ENCODE assay signal across 8 mouse cellular contexts in genomic region chr13:117025226-117026067, GRCm38 (mm10). TPM values are rescaled to one million over a fixed set of nuclear protein-coding genes. Genes with fewer than 3 reads are reported as not detected.
DNase-seq lines count a peak whose midpoint lies in the region; ATAC-seq and TF ChIP-seq lines count a peak whose summit lies in the region.

Gene Parp8 (minus strand): TSS chr13:117025537.

- H3K9me3 ChIP-seq in heart, embryonic 11.5 days (replicated peaks; ENCODE audit: control insufficient read depth, low read length): no peaks in the 10 kb centered on the region
- H3K9me3 ChIP-seq in kidney, embryonic 15.5 days (replicated peaks): no peaks in the 10 kb centered on the region
- no peaks in the 10 kb centered on the region for H3K9me3 ChIP-seq in liver, embryonic 11.5 days (ENCODE audit: control insufficient read depth, low read length)
- no peaks in the 10 kb centered on the region for H3K9me3 ChIP-seq in stomach, embryonic 14.5 days (ENCODE audit: control insufficient read depth, low read depth, low read length)

- H3ac ChIP-seq in C2C12 (ENCODE audit: control insufficient read depth, insufficient read length, low read depth) (peak within 1 kb of the TSS; percentile 92), myocyte (ENCODE audit: control insufficient read depth, insufficient read length) (peak within 1 kb of the TSS; percentile 35)

- ATAC-seq in erythroid progenitor cell, adult 5-6 weeks (replicated peaks; ENCODE audit: low FRiP score, poor library complexity, severe bottlenecking): no peak
- ATAC-seq in heart, embryonic 11.5 days (replicated peaks; ENCODE audit: insufficient number of reproducible peaks, low FRiP score, low TSS enrichment): peak; percentile 59
- peak; percentile 75 for ATAC-seq in kidney, embryonic 15.5 days (replicated peaks; ENCODE audit: low FRiP score)
- ATAC-seq in liver, embryonic 11.5 days (replicated peaks; ENCODE audit: low FRiP score): peak; percentile 33; the same call in 1 of the 2 replicates
- ATAC-seq in stomach, embryonic 14.5 days (ENCODE audit: insufficient number of reproducible peaks, insufficient read depth, low FRiP score, low read depth): peak; percentile 67

- H3K79me3 ChIP-seq in C2C12 (ENCODE audit: low read depth): peaks cover 29% of the 10 kb centered on the region

- WGBS in heart, embryonic 11.5 days (ENCODE audit: insufficient replicate concordance): under 1% methylated on average over 61 of the region's 67 CpGs
- under 1% methylated on average over 59 of the region's 67 CpGs for WGBS in kidney, embryonic 15.5 days
- WGBS in liver, embryonic 11.5 days: under 1% methylated on average over 46 of the region's 67 CpGs
- WGBS in stomach, embryonic 14.5 days: under 1% methylated on average over 47 of the region's 67 CpGs

- H3K4me1 ChIP-seq in heart, embryonic 11.5 days (ENCODE audit: control insufficient read depth, insufficient read depth, low read length): peaks cover 13% of the 10 kb centered on the region
- H3K4me1 ChIP-seq in kidney, embryonic 15.5 days: peaks cover 21% of the 10 kb centered on the region
- peaks cover 3% of the 10 kb centered on the region; the same call in 1 of the 2 replicates for H3K4me1 ChIP-seq in liver, embryonic 11.5 days (replicated peaks; ENCODE audit: control insufficient read depth, insufficient read depth, low read length)
- H3K4me1 ChIP-seq in stomach, embryonic 14.5 days (ENCODE audit: control insufficient read depth, insufficient read depth, low read length): peaks cover 15% of the 10 kb centered on the region

- H3K27me3 ChIP-seq in C2C12 (ENCODE audit: control insufficient read depth, insufficient read depth, insufficient read length): no peaks in the 10 kb centered on the region
- H3K27me3 ChIP-seq in heart, embryonic 11.5 days (ENCODE audit: control insufficient read depth, insufficient read depth, low read length): no peaks in the 10 kb centered on the region
- no peaks in the 10 kb centered on the region; the same call in 1 of the 2 replicates for H3K27me3 ChIP-seq in kidney, embryonic 15.5 days
- peaks cover 33% of the 10 kb centered on the region for H3K27me3 ChIP-seq in liver, embryonic 11.5 days (replicated peaks; ENCODE audit: control insufficient read depth, insufficient read depth, low read length)
- H3K27me3 ChIP-seq in myocyte (ENCODE audit: control insufficient read depth, insufficient read depth, insufficient read length): no peaks in the 10 kb centered on the region
- H3K27me3 ChIP-seq in stomach, embryonic 14.5 days (ENCODE audit: control insufficient read depth, insufficient read depth, low read length): no peaks in the 10 kb centered on the region

- H3K79me2 ChIP-seq in C2C12 (ENCODE audit: control insufficient read depth, insufficient read depth) (peaks cover 42% of the 10 kb centered on the region), myocyte (ENCODE audit: control insufficient read depth, insufficient read depth) (peaks cover 33% of the 10 kb centered on the region)

- H3K9ac ChIP-seq in heart, embryonic 11.5 days (ENCODE audit: low read depth, low read length): peak within 1 kb of the TSS; percentile 85
- peak within 1 kb of the TSS; percentile 90 for H3K9ac ChIP-seq in kidney, embryonic 15.5 days
- peak within 1 kb of the TSS; percentile 67 for H3K9ac ChIP-seq in liver, embryonic 11.5 days (ENCODE audit: low read depth, low read length)
- H3K9ac ChIP-seq in stomach, embryonic 14.5 days (replicated peaks; ENCODE audit: low read depth, low read length): peak within 1 kb of the TSS; percentile 87

- H3K4me3 ChIP-seq in C2C12 (ENCODE audit: insufficient read depth, poor library complexity, severe bottlenecking) (peak within 1 kb of the TSS; percentile 74), myocyte (peak within 1 kb of the TSS; percentile 82)
- peak within 1 kb of the TSS; percentile 79 for H3K4me3 ChIP-seq in heart, embryonic 11.5 days (ENCODE audit: low read depth, low read length)
- H3K4me3 ChIP-seq in kidney, embryonic 15.5 days (replicated peaks): peak within 1 kb of the TSS; percentile 89
- peak within 1 kb of the TSS; percentile 62 for H3K4me3 ChIP-seq in liver, embryonic 11.5 days (ENCODE audit: low read depth, low read length)
- H3K4me3 ChIP-seq in stomach, embryonic 14.5 days (ENCODE audit: low read depth, low read length): peak within 1 kb of the TSS; percentile 69

- H3K27ac ChIP-seq in heart, embryonic 11.5 days (ENCODE audit: low read depth, low read length): peak within 1 kb of the TSS; percentile 75
- peak within 1 kb of the TSS; percentile 90 for H3K27ac ChIP-seq in kidney, embryonic 15.5 days
- H3K27ac ChIP-seq in liver, embryonic 11.5 days (ENCODE audit: low read depth, low read length): peak within 1 kb of the TSS; percentile 21; the same call in 1 of the 2 replicates
- H3K27ac ChIP-seq in stomach, embryonic 14.5 days (ENCODE audit: low read length): peak within 1 kb of the TSS; percentile 89

- peak within 1 kb of the TSS; percentile 65 for H3K4me2 ChIP-seq in heart, embryonic 11.5 days
- peak within 1 kb of the TSS; percentile 90 for H3K4me2 ChIP-seq in kidney, embryonic 15.5 days
- peak within 1 kb of the TSS; percentile 90 for H3K4me2 ChIP-seq in liver, embryonic 11.5 days
- peak within 1 kb of the TSS; percentile 67 for H3K4me2 ChIP-seq in myocyte (ENCODE audit: low read depth)
- peak within 1 kb of the TSS; percentile 88 for H3K4me2 ChIP-seq in stomach, embryonic 14.5 days (replicated peaks; ENCODE audit: low read depth, low read length)

- H3K36me3 ChIP-seq in C2C12 (ENCODE audit: control insufficient read depth, insufficient read depth) (no peaks in the 10 kb centered on the region), myocyte (ENCODE audit: control insufficient read depth, insufficient read depth) (no peaks in the 10 kb centered on the region)
- no peaks in the 10 kb centered on the region for H3K36me3 ChIP-seq in heart, embryonic 11.5 days (ENCODE audit: control insufficient read depth, insufficient read depth, low read length)
- H3K36me3 ChIP-seq in kidney, embryonic 15.5 days: no peaks in the 10 kb centered on the region
- H3K36me3 ChIP-seq in liver, embryonic 11.5 days (ENCODE audit: control insufficient read depth, insufficient read depth, low read length): no peaks in the 10 kb centered on the region
- H3K36me3 ChIP-seq in stomach, embryonic 14.5 days (ENCODE audit: control insufficient read depth, insufficient read depth, low read length): no peaks in the 10 kb centered on the region

- no peak for TF ChIP-seq POLR2A in myocyte (IDR thresholded peaks at IDR 0.05; ENCODE audit: insufficient read length, low read depth)

- no peak for TF ChIP-seq CTCF in C2C12 (IDR thresholded peaks at IDR 0.05; ENCODE audit: control insufficient read depth, insufficient read depth, insufficient read length)

- DNase-seq in brain, adult 2 months (ENCODE audit: low read depth, low spot score): peak; percentile 79
- DNase-seq in liver, embryonic 11.5 days (ENCODE audit: low spot score): peak; percentile 60

TF ChIP-seq in C2C12, 6 proteins besides CTCF, POLR2A, EP300 and RAD21:
- TF ChIP-seq MYOD1 (IDR thresholded peaks at IDR 0.05; ENCODE audit: control insufficient read depth, insufficient read length, low read depth) (peak; percentile 13), MAX (IDR thresholded peaks at IDR 0.05) (no peak), CEBPB (IDR thresholded peaks at IDR 0.05; ENCODE audit: low read depth) (no peak), USF1 (IDR thresholded peaks at IDR 0.05; ENCODE audit: low read depth) (no peak), MYOG (IDR thresholded peaks at IDR 0.05; ENCODE audit: control insufficient read depth, extremely low read depth, insufficient read length) (no peak)
TF ChIP-seq in C2C12: peak in this region for 1.

TF ChIP-seq in myocyte, 11 proteins besides CTCF, POLR2A, EP300 and RAD21:
- TF ChIP-seq POLR2AphosphoS2 (IDR thresholded peaks at IDR 0.05; ENCODE audit: insufficient read length, low read depth) (peak; percentile 56), MYOG (IDR thresholded peaks at IDR 0.05; ENCODE audit: control insufficient read depth in 1 of 3, insufficient read depth in 1 of 3, insufficient read length in 2 of 3, low read depth in 2 of 3) (peak in 1 of 3 experiments; percentile 3), SRF (IDR thresholded peaks at IDR 0.05; ENCODE audit: control insufficient read depth, insufficient read length, low read depth) (no peak)

RNA-seq across cellular contexts. Expression of gene Parp8, which starts in this region (rescaled TPM):
- 7.7 TPM for polyA plus RNA-seq in C2C12 (2012; fragmentation: generic; extraction: Trizol)
- 9.7 and 22.6 TPM in 2 replicates for total RNA-seq in erythroid progenitor cell, adult 5-6 weeks (2015; ENCODE audit: low replicate concordance)
- 7.1 and 11.2 TPM in 2 replicates for total RNA-seq in erythroid progenitor cell, adult 5-6 weeks (2017; ENCODE audit: low replicate concordance)
- polyA plus RNA-seq in heart, embryonic 11.5 days (2014; fragmentation: Nextera tagmentation; extraction: Ambion mirVana): 15.6 and 17.2 TPM in 2 replicates
- polyA plus RNA-seq in kidney, embryonic 15.5 days (2015; fragmentation: Nextera tagmentation; extraction: Ambion mirVana): 16.8 and 18.5 TPM in 2 replicates
- polyA plus RNA-seq in liver, embryonic 11.5 days (2014; fragmentation: Nextera tagmentation; extraction: Ambion mirVana): 6.1 and 6.3 TPM in 2 replicates
- polyA plus RNA-seq in myocyte (2012; fragmentation: generic; extraction: Trizol): 6.1 TPM
- 25.8 and 28.9 TPM in 2 replicates for polyA plus RNA-seq in stomach, embryonic 14.5 days (2014; fragmentation: Nextera tagmentation; extraction: Ambion mirVana)

Comparison
In these comparisons a context has a peak if more than half of its experiments do, and no peak if none do; other contexts are left out.
1. H3K27ac ChIP-seq: peak in every context shown above with its lines; median percentile 90 in kidney, embryonic 15.5 days; 89 in stomach, embryonic 14.5 days; 75 in heart, embryonic 11.5 days; 21 in liver, embryonic 11.5 days.